Comparison of ENCODE assay signal across 7 mouse cellular contexts in genomic region chr17:87202958-87203720, GRCm38 (mm10).
DNase-seq lines count a peak whose midpoint lies in the region; ATAC-seq lines count a peak whose summit lies in the region.

No protein-coding gene starts in this region.

- H3K9me3 ChIP-seq in limb, embryonic 12.5 days, result no peaks in the 10 kb centered on the region

- no peak overlapping the region for H3K9ac ChIP-seq in limb, embryonic 12.5 days (replicated peaks)

- DNase-seq in kidney, postnatal 4 days, result peak; percentile 48 to 66
- DNase-seq in kidney, adult 9 months, result no peak
- peak; percentile 35 for DNase-seq in embryo, embryonic 10 days (ENCODE audit: low spot score)
- DNase-seq in thymus, postnatal 10 days (ENCODE audit: low spot score in 2 of 2), result peak; percentile 59 to 68
- no peak for DNase-seq in ovary, postnatal 10 days (ENCODE audit: low spot score)
- DNase-seq in cerebellum, postnatal 36 days, result no peak

- no peaks in the 10 kb centered on the region for H3K27me3 ChIP-seq in limb, embryonic 12.5 days

- peak; percentile 73; the same call in 1 of the 2 replicates for ATAC-seq in limb, embryonic 12.5 days (ENCODE audit: insufficient number of reproducible peaks, insufficient read depth, low FRiP score, low TSS enrichment, low read depth)

- H3K4me1 ChIP-seq in limb, embryonic 12.5 days (replicated peaks), result peaks cover 46% of the 10 kb centered on the region

- WGBS in limb, embryonic 12.5 days, result 27% methylated on average over 5 of the region's 5 CpGs

- no peak overlapping the region for H3K4me3 ChIP-seq in limb, embryonic 12.5 days (replicated peaks)

- H3K27ac ChIP-seq in limb, embryonic 12.5 days, result peak overlapping the region; percentile 32

- H3K36me3 ChIP-seq in limb, embryonic 12.5 days, result no peaks in the 10 kb centered on the region

- no peak overlapping the region for H3K4me2 ChIP-seq in limb, embryonic 12.5 days

Comparison
In these comparisons a context has a peak if more than half of its experiments do, and no peak if none do; other contexts are left out.
1. DNase-seq: peak in kidney, postnatal 4 days (2 of 2), embryo, embryonic 10 days (single experiment) and thymus, postnatal 10 days (2 of 2); none in kidney, adult 9 months (single experiment), ovary, postnatal 10 days (single experiment) and cerebellum, postnatal 36 days (0 of 2).